Mouse (Mus musculus): ENCODE measurements at regions not wholly inside any gene's neighbourhood (a gene's known extent, or its start where the extent isn't known, plus 50 kb on each side); places are given as distances from the start of the nearest gene placed in this dataset.
"Not testable (repeated sequence)": the region's sequence is repeated elsewhere in the genome, so short reads cannot be mapped to it uniquely, and the experiment has no call there.

DNA sequence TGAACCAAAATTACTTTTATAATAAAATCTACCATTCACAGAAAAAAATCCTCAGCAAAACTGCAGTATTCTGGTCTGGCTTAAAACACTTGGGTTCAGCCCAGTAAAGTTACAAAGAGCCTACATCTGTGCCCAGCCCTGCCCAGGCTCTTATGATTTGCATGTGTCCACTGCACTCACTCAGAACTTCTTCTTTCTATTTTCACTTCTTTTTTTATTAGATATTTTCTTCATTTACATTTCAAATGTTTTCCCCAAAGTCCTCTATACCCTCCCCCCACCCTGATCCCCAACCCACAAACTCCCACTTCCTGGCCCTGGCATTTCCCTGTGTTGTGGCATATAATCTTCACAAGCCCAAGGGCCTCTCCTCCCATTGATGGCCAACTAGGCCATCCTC is 1442.4 kb upstream of the Tacstd2 start:
- no peak for DNase-seq (ENCODE audit: low spot score in 2 of 2)

GRCm38 (mm10) chr6:68964012-68964411 is 1428.4 kb upstream of the Tacstd2 start:
- DNase-seq (ENCODE audit: low spot score in 2 of 2): no peak

- peak; percentile 2 to 3 for DNase-seq (ENCODE audit: low spot score in 2 of 2)
These were observed 1402.5 kb upstream of the Tacstd2 start for GRCm38 (mm10) chr6:68938104-68938503.

DNA sequence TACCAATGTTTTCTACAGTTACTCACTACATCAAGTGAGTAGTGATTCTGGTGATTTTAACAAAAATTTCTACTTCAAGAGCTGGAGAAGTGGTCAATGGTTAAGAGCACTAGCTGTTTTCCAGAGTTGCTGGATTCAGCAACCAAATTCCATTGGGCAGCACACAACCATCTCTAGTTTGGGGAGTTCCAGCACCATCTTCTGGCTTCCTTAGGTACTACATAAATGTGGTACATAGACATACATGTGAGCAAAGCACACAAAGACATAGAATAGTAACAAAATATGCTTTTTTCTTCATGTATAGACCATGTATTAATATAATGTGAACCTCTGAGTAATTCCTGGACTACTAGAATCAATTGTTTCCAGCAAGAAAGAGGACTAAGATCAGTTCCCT is 1396.3 kb upstream of the Tacstd2 start:
- DNase-seq (ENCODE audit: low spot score in 2 of 2): not testable (repeated sequence)

- peak in 1 of 2 experiments; percentile 2 for DNase-seq (ENCODE audit: low spot score in 2 of 2)
These were observed 1379.9 kb upstream of the Tacstd2 start for GRCm38 (mm10) chr6:68915536-68915935.

DNA sequence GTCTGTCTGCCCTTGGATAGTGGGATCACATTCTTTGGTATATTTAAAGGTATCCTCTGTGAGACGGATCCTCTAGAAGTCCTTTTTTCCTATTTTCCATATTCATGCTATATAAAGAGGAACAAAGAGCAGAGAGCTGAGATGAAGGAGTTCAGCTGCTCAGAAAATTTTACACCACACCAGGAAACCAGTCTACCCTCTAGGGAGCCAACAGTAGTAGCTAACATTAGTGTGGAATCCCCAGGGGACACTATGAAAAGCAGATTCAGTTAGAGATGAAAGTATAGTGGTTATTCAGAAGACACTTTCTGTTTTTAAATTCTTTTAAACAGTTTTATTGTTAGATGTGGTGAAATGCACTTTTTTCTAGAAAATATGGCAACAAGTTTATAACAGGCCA is 1348.5 kb upstream of the Tacstd2 start:
- no peak for DNase-seq (ENCODE audit: low spot score in 2 of 2)

GRCm38 (mm10) chr6:68852761-68853160 is 1317.2 kb upstream of the Tacstd2 start:
- DNase-seq (ENCODE audit: low spot score in 2 of 2): not testable (repeated sequence)

DNA sequence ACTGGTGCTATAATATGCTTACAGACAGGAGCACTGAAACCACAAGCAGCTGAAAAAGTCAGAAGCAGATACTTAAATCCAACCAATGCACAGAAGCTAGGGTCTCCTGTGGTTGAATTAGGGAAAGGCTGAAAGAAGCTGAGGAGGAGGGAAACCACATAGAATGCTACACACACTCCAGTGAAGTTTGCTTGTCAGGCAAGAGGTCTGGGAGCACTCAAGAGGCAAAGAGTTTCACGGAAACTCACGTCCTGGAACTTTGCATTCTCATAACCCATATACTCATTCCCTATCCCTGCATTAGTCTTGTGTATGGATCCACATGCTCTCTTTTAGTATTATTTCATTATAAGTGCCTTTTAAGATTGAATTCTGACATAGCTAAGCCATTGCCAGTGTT is 1316.7 kb upstream of the Tacstd2 start:
- DNase-seq (ENCODE audit: low spot score in 2 of 2): no peak

DNA sequence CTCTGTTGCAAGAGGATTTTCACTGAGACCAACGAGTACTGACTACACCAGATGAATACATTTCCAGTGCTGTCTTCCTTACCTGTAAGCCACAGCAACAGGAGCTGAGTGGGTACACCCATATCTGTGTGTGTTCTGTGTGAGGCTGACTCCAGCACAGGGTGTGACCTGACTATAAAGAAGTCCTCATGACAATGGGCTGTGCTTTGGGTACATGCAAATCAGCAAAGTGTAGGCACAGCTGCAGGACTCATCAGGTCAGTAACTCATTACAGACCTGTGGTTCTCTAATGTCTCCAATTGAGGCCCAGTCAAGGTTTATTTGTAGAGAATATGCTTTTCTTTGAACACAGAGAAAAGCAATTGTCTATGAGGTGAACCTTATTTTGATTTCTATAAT is 1299.6 kb upstream of the Tacstd2 start:
- no peak for DNase-seq (ENCODE audit: low spot score in 2 of 2)

DNA sequence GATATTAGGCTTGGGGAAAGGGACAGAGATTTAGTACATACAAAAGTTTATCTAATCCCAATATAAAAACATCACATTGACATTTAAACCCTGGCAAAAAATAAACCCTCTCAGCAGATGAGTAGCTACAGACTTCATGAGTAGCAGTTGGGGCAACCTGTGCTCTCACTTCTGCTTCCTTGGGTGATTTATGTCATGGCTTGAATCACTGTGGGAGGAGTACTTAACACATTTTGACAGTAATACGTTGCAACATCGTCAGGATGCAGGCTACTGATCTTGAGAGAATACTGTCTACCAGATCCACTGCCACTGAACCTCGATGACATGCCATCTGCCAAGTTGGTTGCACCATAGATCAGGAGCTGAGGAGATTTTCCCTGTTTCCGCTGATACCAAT is 1299.0 kb upstream of the Tacstd2 start:
- DNase-seq (ENCODE audit: low spot score in 2 of 2): no peak

DNA sequence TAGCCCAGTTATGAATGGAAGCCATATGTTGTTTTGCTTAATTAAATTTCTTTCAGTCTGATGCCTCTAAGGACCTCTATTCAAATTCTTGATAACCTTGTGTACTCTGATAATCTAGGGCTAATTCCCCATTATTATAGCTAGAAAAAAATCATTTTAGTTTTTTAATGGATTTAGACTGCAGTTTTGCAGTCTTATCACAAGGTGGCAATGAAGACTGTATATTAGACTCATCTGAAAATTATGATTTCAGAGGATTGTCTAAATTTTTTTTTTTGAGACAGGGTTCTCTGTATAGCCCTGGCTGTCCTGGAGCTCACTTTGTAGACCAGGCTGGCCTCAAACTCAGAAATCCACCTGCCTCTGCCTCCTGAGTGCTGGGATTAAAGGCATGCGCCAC is 1292.9 kb upstream of the Tacstd2 start:
- DNase-seq (ENCODE audit: low spot score in 2 of 2): not testable (repeated sequence)

GRCm38 (mm10) chr6:68813346-68813745 is 1277.8 kb upstream of the Tacstd2 start:
- DNase-seq (ENCODE audit: low spot score in 2 of 2): no peak

DNA sequence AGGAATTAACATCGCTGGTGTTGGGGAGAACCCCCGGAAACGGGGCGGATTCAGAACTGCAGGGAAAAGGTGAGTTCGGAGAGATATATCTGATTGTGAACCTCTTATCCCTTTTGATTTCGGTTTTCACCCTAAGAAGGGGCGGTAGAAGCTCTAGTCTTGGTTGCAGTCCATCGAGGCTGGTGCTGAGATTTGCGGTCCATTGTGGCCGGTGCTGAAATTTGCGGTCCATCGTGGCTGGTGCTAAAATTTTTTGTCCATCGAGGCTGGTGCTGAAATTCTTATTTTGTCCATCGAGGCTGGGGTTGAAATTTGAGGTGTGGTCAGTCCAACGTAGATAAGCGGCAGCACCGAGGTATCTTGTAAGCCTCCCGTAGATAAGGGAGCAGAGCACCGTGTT is 1263.6 kb upstream of the Tacstd2 start:
- not testable (repeated sequence) for DNase-seq (ENCODE audit: low spot score in 2 of 2)

DNA sequence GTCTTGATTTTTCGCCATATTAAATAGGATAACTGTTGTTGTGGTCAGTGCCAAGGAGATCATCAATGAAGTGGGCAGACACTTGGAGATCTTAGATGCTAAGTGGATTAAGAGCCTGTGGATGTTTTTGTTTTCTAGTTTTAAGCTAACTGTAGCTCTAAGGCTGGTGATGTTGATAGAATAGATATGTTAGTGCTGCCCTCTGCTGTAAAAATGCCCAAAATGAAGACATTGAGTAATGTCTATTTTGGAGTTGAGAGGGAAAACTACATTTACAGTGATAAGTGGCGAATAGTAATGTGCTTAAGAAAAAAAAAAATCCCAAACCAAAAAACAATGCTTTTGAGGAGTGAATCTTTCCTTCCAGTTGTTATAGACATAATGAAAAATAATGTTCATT is 1235.9 kb upstream of the Tacstd2 start:
- DNase-seq (ENCODE audit: low spot score in 2 of 2): no peak

- DNase-seq (ENCODE audit: low spot score in 2 of 2): no peak
These were observed 1214.9 kb upstream of the Tacstd2 start for GRCm38 (mm10) chr6:68750451-68750850.

DNA sequence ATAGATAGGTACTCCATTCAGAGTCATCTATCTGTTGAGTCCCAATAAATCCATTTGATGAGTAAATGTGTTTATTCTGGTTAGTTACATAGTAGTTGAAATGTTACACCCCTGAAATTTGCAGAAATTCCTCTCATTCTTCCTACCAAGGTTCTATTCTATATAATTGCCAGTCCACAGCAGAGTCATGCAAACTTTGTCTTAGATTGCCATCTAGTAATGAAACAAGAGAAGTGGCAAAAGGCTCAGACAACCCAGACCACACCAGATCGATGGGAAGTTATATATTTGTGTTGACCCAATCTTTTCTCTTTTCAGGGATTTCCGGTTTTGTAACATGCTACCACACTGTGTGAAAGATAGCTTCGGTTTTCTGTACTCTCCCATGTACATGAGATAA is 1214.1 kb upstream of the Tacstd2 start:
- DNase-seq (ENCODE audit: low spot score in 2 of 2): no peak

DNA sequence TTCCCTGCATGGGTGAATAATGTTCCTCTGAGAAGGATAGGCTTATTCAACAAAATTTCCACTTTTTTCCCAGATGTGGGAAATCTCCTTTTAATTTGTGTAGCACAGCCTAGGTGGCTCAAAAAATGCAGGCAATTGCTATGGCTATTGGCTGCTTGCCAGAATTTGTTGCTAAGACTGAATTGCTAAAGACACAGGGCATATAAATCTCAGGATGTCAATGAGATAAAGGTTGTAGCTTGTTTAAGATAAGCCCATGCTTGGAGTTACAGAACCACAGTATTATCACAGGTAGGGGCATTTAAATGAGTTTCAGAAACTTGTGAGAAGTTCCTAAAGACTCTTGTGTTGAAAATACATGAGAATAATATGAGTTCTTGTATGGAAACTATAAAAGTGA is 1203.0 kb upstream of the Tacstd2 start:
- DNase-seq (ENCODE audit: low spot score in 2 of 2): no peak

DNA sequence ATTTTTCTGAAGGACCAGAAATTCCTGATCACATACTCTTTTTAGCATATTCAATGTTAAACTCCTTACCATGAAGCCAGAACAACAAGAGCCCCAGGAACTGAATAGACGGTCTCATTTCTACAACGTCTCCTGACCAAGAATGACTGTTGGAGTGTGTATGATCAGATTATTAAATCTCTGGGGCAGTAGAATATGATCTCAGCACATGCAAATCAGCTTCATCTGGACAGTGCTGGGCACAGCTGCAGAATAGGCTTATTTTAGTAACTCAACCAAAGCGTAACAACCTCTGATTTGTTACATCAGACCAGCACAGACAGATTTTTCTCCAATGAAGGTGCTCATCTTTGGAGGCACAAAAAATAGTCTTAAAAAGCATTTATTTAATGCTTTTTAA is 1201.1 kb upstream of the Tacstd2 start:
- DNase-seq (ENCODE audit: low spot score in 2 of 2): no peak

GRCm38 (mm10) chr6:68736068-68736467 is 1200.5 kb upstream of the Tacstd2 start:
- no peak for DNase-seq (ENCODE audit: low spot score in 2 of 2)

GRCm38 (mm10) chr6:68711084-68711483 is 1175.5 kb upstream of the Tacstd2 start:
- not testable (repeated sequence) for DNase-seq (ENCODE audit: low spot score in 2 of 2)

DNA sequence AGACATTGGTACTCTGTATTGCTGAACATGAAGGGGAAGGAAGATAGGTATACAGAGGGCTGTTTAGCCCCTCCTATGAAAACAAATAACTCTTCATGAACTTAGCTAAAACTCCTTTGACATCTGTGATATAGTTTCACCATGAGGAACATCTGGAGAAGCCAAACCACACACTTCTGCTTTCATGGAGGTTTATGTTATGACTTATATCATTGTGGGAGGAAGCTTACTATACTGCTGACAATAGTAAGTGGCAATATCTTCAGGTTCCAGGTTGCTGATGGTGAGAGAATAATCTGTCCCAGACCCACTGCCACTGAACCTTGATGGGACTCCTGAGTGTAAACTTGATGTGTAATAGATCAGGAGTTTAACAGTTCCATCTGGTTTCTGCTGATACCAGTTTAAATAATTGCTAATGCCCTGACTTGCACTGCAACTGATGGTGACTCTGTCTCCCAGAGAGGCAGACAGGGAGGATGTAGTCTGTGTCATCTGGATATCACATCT is 1168.8 kb upstream of the Tacstd2 start:
- not testable (repeated sequence) for DNase-seq (ENCODE audit: low spot score in 2 of 2)

DNA sequence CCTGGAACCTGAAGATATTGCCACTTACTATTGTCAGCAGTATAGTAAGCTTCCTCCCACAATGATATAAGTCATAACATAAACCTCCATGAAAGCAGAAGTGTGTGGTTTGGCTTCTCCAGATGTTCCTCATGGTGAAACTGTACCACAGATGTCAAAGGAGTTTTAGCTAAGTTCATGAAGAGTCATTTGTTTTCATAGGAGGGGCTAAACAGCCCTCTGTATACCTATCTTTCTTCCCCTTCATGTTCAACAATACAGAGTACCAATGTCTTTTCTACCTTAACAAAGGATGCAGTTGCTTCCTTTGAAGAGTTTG is 1145.2 kb upstream of the Tacstd2 start:
- DNase-seq (ENCODE audit: low spot score in 2 of 2): not testable (repeated sequence)

GRCm38 (mm10) chr6:68680099-68680791 is 1144.6 kb upstream of the Tacstd2 start:
- DNase-seq (ENCODE audit: low spot score in 2 of 2): no peak

DNA sequence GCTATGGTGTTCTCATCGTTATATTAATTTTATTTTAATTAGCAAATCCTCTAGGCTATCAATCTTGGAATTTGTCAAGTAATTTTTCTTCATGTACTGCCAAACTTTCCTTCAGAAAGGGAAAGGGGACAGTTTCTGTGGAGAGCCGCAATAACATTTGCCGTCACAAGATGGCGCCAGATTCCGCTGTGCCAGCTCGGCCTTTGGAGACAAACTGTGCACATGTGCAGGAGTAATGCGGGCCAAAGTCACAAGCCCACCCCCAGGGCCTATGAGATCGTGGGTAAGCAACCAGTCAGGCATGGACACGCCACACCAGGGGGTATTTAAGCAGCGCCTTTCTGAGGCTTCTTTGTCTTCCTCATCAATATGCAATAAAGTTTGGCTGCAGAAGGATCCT is 1132.8 kb upstream of the Tacstd2 start:
- peak; percentile 10 to 25 for DNase-seq (ENCODE audit: low spot score in 2 of 2)
